Mouse (Mus musculus) monocyte, adult 2 months (primary cell): ENCODE results near the gene Itga9.

ENCODE experiments used
- DNase-seq, 2 experiments: peaks; one replicate each; pipeline ENCODE4 v3.0.0; 2022; ENCODE audit warnings: low spot score in 2 of 2, low read depth in 1 of 2

Gene Itga9

GRCm38 (mm10) chr9:118722789-118723325 is 116.4 kb downstream of the Itga9 start:
- no peak for DNase-seq

- DNase-seq, result no peak
These were observed 118.6 kb downstream of the Itga9 start for GRCm38 (mm10) chr9:118725128-118725527.

GRCm38 (mm10) chr9:118726550-118726949 is 120.1 kb downstream of the Itga9 start:
- DNase-seq, result no peak

GRCm38 (mm10) chr9:118728296-118728695 is 121.8 kb downstream of the Itga9 start:
- DNase-seq, result no peak

DNA sequence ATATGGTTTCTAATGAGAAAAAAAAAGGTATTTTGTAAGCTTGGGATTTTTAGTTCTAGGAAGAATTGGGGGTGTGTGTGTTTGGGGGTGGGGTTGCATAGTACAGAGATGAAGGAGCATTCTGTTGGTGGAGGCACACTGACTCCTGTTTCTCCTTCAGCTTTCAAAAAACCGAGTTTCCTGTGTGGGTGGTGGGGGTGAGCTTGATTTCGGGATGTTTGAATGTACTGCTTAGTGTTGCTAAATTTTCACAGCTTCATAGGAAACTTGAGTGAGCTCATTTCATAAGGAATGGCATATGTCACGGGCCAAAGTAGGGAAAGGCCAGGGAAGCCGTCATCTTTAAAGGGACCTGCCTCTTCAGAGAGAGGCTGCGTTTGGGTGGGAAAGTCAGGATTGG is 122.5 kb downstream of the Itga9 start:
- no peak for DNase-seq

- no peak for DNase-seq
These were observed 123.7 kb downstream of the Itga9 start for GRCm38 (mm10) chr9:118730172-118730571.

DNA sequence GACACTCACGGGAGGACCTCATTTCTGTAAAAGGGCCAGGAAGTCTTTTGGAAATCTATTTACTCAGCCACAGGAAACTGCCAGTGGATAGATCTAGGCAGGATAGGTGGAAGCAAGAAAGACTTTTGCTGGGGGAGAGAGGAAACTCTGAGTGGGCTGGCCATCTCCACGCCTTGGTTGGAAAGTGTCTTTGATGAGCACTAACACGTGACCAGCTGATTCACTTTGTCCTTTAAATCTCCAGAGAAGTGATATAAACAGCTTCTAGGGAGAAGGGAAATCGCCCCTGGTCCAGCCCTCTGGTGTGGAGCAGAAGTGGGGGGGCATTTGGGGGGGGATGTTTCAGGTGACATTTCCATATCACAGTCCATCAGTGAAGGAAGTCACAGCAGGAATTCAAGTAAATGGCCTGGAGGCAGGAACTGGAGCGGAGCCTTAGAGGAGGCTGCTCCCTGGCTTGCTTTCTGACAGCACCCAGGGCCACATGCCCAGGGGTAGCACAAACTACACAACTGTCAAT is 124.4 kb downstream of the Itga9 start:
- DNase-seq, result no peak

GRCm38 (mm10) chr9:118731650-118732049 is 125.2 kb downstream of the Itga9 start:
- DNase-seq, result no peak

DNA sequence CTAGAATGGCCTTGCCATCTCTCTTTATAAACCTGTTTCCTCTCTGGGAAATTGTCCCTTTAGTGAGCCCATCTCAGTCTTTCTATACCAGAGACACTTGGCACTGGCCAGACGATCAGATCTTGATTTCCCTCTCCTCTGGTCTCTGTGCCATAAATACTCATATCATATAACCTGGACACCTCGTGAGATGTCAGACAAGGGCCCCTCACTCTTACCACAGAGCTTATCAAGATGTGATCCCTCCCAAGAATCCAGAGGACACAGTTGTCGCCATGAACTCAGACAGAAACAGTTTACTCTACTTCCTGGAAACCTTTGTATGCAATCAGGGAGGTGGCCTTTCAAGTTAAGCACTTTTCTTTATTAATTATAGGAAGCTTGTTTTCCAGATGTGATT is 127.1 kb downstream of the Itga9 start:
- no peak for DNase-seq

DNA sequence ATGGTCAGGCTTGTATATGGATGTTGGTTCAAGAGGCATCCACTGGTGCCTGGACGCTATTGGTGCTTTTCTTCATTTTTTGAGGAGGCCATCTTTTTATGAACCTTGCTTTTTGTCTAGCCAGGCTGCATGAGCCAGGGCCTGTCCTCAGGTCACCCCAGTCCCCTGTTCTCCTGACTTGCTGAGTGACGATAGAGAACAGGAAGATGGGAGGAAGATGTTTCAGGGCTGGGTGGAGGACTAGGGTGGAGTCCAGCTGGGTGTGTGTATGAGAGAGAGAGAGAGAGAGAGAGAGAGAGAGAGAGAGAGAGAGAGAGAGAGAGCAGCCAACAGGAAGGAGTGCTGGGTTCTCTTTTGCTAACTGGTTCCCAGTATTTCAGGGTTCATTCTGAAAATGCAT is 130.6 kb downstream of the Itga9 start:
- no peak for DNase-seq

DNA sequence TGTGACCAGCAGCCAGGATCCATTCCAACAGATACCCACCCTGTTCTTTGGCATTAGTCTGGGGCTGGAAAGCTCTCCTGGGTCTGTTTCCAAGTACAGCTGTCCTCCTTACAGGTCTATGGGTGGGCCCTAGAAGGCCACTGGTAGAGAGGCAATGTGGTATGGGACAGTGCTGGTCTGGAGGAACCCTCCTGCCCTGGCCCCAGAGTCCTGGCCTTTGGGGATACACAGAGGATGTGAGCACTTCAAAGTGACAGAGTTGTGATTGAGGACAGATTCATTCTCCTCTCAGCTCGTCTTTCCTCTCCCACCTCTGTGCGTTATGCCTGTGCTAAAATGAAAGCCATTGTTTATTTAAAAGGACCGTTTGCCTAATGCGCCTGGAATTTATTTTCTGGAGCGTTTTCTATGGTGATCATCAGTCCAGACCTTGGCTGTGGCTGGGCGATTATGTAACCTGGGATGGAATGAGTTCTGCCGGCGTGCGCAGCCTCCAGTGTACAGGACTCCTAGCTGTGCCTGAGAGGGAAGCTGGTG is 131.2 kb downstream of the Itga9 start:
- no peak for DNase-seq

- no peak for DNase-seq
These were observed 131.8 kb downstream of the Itga9 start for GRCm38 (mm10) chr9:118738311-118738710.

GRCm38 (mm10) chr9:118739071-118739470 is 132.6 kb downstream of the Itga9 start:
- no peak for DNase-seq

- DNase-seq, result no peak
These were observed 133.2 kb downstream of the Itga9 start for GRCm38 (mm10) chr9:118739659-118740058.

DNA sequence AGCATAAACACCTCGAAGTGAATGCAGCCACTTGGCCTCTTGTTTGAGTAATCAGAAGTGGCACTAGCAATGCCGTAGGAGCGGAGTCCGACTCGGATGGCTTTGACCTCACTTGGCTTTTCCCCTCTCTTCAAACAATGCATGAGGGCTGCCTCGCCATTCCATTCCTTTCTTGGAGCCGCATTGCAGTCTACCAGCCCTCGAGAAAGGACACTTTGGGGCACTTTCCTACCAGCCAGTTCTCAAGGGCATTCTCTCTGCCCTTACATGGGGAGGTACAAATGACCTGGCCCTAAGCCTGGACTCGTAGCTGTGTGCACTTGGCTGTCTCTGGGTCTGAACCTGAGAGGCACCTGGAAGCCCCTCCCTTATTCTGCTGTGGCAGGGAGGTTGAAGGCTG is 134.8 kb downstream of the Itga9 start:
- DNase-seq, result no peak

- DNase-seq, result no peak
These were observed 143.0 kb downstream of the Itga9 start for GRCm38 (mm10) chr9:118749335-118749949.

- no peak for DNase-seq
These were observed 144.3 kb downstream of the Itga9 start for GRCm38 (mm10) chr9:118750828-118751227.

DNA sequence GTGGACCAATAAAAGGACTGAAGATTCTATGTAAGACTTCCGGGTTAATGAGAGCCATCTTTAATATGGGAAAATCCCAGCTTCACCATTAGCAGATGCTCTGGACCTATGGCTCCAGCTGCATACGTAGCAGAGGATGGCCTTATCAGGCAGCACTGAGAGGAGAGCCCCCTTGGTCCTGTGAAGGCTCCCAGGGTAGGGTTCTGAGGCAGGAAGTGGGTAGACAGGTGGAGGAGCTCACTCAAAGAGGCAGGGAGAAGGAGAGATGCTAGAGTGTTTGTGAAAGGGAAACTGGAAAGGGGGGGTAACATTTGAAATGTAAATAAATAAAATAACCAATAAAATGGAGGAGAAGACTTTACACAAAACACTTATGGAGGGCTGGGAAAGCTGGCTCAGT is 145.9 kb downstream of the Itga9 start:
- DNase-seq, result no peak

DNA sequence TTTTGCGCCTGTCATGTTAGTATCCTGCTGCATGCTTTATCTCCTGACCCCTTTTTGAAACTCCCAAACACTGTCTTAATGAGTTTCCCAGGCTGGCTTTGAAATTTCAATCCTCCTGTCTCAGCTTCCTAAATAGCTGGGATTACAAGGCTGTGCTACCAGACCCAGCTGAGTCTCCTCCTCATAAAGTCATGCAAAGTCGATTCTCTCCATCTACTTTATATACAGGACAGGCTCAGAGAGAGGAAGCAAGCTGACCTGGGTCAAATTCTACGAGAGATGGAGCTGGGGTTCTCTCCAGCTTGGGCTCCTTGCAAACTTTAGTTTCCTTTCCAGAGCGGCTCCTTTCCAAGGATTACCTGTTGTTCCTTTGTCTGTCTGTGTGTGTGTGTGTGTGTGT is 153.0 kb downstream of the Itga9 start:
- DNase-seq, result no peak

GRCm38 (mm10) chr9:118761953-118762590 is 155.6 kb downstream of the Itga9 start:
- no peak for DNase-seq

- DNase-seq, result no peak
These were observed 156.3 kb downstream of the Itga9 start for GRCm38 (mm10) chr9:118762759-118763158.

GRCm38 (mm10) chr9:118763203-118763602 is 156.7 kb downstream of the Itga9 start:
- DNase-seq, result no peak
